Mouse (Mus musculus): Measurements from ENCODE around the gene Narf.

DNA sequence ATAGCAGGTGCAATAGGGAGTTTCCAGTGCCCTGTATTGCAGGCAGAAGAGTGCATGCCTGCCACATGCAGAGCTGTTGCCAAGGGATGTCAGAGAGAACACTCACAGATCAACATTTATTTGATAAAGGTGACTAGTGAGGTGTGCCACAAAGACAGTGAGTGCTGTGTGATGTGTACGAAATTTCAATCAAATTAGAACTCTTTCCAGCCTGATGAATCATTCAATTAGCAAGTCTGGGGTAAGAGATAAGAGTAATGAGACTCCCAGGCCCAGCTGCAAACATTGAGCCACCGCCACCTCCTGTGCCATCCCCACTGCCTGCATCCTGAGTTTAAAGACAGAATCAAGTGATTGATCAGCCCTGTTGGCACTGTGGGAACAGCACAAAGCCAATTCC, 44.3 kb upstream of the Narf start:
- TF ChIP-seq CTCF (IDR thresholded peaks at IDR 0.05; ENCODE audit: insufficient read depth, low read depth, low read length) (no peak), POLR2A (IDR thresholded peaks at IDR 0.05; ENCODE audit: insufficient read depth, low read depth, low read length) (no peak)

Measured in olfactory bulb, adult 2 months (tissue).